Mouse (Mus musculus): ENCODE measurements around the gene Galnt6.

DNA sequence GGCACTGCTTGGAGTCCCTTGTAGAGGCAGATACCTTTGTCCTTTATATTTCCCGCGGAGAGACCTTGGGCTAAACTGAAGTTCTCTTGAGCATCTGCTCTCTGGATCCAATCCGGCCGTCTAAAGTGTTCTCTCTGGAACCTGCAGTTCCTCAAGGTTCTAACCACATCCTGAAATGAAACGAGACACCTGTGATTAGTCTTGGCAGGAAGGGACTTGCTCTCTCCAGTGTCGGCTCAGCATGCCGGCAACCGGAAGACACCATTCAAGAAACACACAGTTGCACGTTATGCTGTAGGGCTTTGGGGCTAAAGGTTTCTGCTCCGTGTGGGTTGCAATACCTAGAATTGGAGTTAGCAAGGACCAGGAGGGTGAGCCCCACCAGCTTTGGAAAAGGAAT is 9.1 kb downstream of the Galnt6 start:
- TF ChIP-seq EP300 (IDR thresholded peaks at IDR 0.05; ENCODE audit: low read depth): no peak
- no peak for TF ChIP-seq CTCF (IDR thresholded peaks at IDR 0.05; ENCODE audit: low read depth)

Measured in liver, postnatal 0 days (tissue).